Mouse (Mus musculus): ENCODE results near the gene Gnb1l.

Gene Gnb1l

GRCm38 (mm10) chr16:18498558-18498990 lies at the start of gene Gnb1l, which contains the start of gene Rtl10:
Gene Gnb1l (plus strand): TSS chr16:18498713.
Gene Rtl10 (plus strand): TSS chr16:18498901.
- peak; percentile 92 to 97 for DNase-seq (ENCODE audit: low spot score in 2 of 2)

- DNase-seq (ENCODE audit: low spot score in 2 of 2) = no peak
Measured at GRCm38 (mm10) chr16:18449005-18449404, 49.5 kb upstream of the Gnb1l start.

GRCm38 (mm10) chr16:18451486-18452181 lies 46.9 kb upstream of the Gnb1l start:
- DNase-seq (ENCODE audit: low spot score in 2 of 2) = no peak

GRCm38 (mm10) chr16:18452361-18452862 lies 46.1 kb upstream of the Gnb1l start:
- no peak for DNase-seq (ENCODE audit: low spot score in 2 of 2)

DNA sequence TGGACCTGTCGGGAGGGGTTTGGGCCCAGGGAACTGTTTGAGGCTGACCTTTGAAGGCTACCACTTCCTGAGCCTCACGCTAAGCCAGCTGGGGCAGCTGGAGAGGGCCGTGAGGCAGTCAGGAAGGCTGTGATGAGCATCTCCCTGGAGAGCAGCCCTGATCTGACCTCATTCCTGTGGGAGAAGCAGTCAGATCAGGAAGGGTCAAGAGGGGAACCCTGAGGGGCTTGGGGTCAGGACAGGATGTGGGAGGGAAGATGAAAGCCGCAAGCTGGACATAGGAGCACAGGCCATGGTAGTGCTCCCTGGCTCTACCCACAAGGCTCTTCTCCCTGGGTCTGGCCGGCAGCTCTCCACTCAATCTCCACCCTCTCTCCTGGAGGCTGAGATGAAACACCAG lies 44.7 kb upstream of the Gnb1l start:
- no peak for DNase-seq (ENCODE audit: low spot score in 2 of 2)

- DNase-seq (ENCODE audit: low spot score in 2 of 2) = no peak
Measured at GRCm38 (mm10) chr16:18455407-18455806, 43.1 kb upstream of the Gnb1l start.

DNA sequence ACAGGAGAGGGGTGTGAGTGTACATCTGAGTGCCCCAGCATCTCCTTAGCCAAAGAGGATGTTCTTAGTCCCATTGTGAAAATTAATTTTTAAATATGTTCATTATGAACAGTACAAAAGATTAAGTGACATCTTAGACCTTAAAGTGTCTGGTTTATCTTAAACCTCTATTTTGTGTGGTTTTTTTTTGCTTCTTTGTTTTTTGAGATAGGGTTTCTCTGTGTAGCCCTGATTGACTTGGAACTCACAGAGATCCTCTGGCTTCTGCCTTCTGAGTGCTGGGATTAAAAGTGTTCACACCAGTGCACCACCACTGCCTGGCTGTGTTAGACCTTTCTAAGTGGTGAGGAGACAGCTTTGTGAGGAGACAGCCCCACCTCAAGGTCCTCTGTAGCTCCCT lies 39.9 kb upstream of the Gnb1l start:
- no peak for DNase-seq (ENCODE audit: low spot score in 2 of 2)

GRCm38 (mm10) chr16:18459335-18459954 lies 39.1 kb upstream of the Gnb1l start:
- DNase-seq (ENCODE audit: low spot score in 2 of 2) = no peak

GRCm38 (mm10) chr16:18459955-18460370 lies 38.5 kb upstream of the Gnb1l start:
- peak; percentile 31 to 56 for DNase-seq (ENCODE audit: low spot score in 2 of 2)

DNA sequence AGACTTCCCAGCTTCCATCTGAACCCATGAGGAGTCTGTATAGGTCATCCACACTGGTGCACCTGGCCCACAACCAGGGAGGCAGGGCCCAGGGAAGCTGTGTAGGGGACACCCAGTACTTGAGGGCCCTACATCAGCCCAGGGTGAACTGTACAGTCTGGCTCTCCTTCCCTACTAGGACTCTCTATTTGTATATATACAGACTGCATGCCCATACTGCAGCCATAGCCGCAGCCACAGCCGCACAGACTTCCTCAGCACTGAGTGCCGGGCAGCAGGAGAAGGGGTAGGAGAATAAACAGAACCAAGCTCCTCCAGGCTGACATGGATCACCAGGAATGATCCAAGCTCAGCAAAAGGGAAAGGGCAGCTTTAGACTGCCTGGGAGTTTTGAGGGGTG lies 37.7 kb upstream of the Gnb1l start:
- DNase-seq (ENCODE audit: low spot score in 2 of 2) = no peak

GRCm38 (mm10) chr16:18462031-18462430 lies 36.5 kb upstream of the Gnb1l start:
- DNase-seq (ENCODE audit: low spot score in 2 of 2) = no peak

DNA sequence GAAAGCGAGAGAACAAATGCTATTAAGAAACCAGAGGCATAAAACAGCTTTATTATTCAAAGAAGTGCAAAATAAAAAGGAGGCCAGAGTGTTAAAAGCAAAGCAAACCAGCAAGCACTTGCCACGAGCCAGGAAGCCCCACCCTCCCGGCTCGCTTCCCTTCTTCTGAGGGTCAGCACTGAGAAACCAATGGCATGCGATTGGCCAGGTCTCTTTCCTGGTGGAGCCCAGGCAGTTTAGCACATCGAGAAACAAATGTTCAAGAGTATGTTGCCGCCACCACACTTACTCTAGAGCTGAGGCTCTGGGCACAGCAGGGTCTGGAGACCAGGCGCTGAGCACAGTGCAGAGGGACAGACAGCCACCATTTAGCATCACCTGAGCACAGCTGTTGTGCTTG lies 35.9 kb upstream of the Gnb1l start:
- DNase-seq (ENCODE audit: low spot score in 2 of 2) = no peak

DNA sequence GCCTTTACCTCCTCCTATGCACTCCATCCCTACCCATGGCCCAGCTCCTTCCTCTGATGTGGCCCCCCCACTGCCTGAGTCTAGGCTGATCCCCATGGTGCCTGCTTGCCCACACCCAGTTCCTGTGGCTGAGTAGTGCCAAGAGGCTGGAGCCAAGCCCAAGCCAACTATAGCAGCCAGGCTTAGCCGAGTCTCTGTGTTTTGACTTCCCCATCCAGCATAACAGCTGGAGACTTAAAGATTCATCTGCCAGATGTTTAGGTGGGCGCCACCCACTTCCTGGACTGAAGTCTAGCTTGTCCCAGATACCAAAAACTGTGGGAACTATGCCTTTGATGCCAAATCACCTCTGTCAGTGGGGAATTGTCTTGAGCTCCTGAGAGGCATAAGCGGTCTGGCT lies 34.2 kb upstream of the Gnb1l start:
- no peak for DNase-seq (ENCODE audit: low spot score in 2 of 2)

DNA sequence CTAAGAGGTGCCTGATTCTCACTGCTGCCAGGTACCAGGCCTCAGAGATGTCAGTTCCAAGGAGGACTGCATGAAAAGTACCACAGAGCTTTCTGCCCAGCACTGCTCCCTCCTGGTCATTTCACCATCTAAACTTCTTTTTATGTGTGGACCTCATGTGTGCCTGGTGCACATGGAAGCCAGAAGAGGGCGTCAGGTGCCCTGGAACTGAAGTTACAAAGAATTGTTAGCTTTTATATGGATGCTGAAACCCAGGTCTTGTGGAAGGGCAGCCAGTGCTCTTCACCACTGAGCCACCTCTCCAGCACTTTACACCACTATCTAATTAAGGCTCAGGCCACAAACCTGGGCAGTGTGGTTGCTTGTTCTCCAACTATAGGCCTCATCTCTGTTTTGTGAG lies 27.7 kb upstream of the Gnb1l start:
- DNase-seq (ENCODE audit: low spot score in 2 of 2) = no peak

- DNase-seq (ENCODE audit: low spot score in 2 of 2) = no peak
Measured at GRCm38 (mm10) chr16:18471381-18471955, 27.0 kb upstream of the Gnb1l start.

- DNase-seq (ENCODE audit: low spot score in 2 of 2) = no peak
Measured at GRCm38 (mm10) chr16:18471976-18472375, 26.5 kb upstream of the Gnb1l start.

DNA sequence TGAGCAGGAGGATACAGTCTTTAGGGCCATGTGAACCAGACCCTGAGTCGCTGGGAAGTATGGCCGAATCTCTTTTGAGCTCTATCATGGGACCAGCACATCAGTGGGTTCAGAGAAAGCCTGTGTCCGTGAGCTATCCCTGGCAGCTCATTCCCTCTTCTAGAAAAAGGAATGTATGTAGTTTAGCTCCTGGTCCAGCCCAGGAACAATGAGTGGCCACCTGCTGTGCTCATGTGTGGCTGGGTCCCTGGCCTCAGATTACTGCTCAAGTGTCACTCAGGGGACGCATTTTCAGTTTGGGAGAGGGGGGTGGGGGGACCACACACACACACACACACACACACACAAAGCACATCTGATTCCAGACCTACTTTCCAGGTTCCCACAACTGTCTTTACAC lies 26.1 kb upstream of the Gnb1l start:
- no peak for DNase-seq (ENCODE audit: low spot score in 2 of 2)

GRCm38 (mm10) chr16:18472976-18473375 lies 25.5 kb upstream of the Gnb1l start:
- no peak for DNase-seq (ENCODE audit: low spot score in 2 of 2)

DNA sequence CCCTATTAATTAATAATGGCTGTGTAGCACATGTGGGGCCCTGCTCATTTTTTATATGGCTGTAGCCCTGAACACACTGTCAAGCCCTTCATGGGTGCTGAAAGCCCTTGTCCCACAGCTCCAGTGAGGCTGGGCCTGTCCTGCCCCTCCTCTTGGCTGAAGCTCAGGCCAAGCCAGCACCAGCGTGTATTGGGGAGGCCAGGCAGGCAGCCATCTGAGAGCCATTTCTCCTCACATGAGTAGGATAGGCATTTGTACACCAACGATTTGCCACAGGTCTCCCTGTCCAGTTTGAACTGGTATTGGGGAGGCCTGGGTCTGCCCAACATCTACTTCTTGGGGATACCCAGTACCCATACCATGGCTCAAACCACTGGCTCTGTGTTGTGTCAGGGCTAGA lies 24.5 kb upstream of the Gnb1l start:
- DNase-seq (ENCODE audit: low spot score in 2 of 2) = no peak

GRCm38 (mm10) chr16:18477996-18478395 lies 20.5 kb upstream of the Gnb1l start:
- DNase-seq (ENCODE audit: low spot score in 2 of 2) = no peak

- DNase-seq (ENCODE audit: low spot score in 2 of 2) = no peak
Measured at GRCm38 (mm10) chr16:18479667-18480066, 18.8 kb upstream of the Gnb1l start.

GRCm38 (mm10) chr16:18480933-18481485 lies 17.5 kb upstream of the Gnb1l start:
- no peak for DNase-seq (ENCODE audit: low spot score in 2 of 2)

- DNase-seq (ENCODE audit: low spot score in 2 of 2) = no peak
Measured at GRCm38 (mm10) chr16:18482431-18482830, 16.1 kb upstream of the Gnb1l start.

Data from spleen, postnatal 10 days (tissue).